Mouse (Mus musculus) myocyte (in vitro differentiated cells): Measurements from ENCODE around the gene Cfd. TPM values are rescaled to one million over a fixed set of nuclear protein-coding genes. Genes with fewer than 3 reads are reported as not detected.

Source experiments
- H3K27me3 ChIP-seq: one replicate; pipeline ENCODE4 v1.6.1; 2011; ENCODE audit not compliant: control insufficient read depth, insufficient read depth, insufficient read length
- H3K36me3 ChIP-seq: one replicate; pipeline ENCODE4 v1.6.1; 2011; ENCODE audit not compliant: control insufficient read depth, insufficient read depth
- H3K4me2 ChIP-seq: one replicate; pipeline ENCODE4 v1.6.1; 2011; ENCODE audit warnings: low read depth, control low read depth
- H3K4me3 ChIP-seq: one replicate; pipeline ENCODE4 v1.5.1; 2011; ENCODE audit warnings: mild to moderate bottlenecking, control low read depth, moderate library complexity
- H3K79me2 ChIP-seq: one replicate; pipeline ENCODE4 v1.6.1; 2011; ENCODE audit not compliant: control insufficient read depth, insufficient read depth
- H3ac ChIP-seq: one replicate; pipeline ENCODE4 v1.6.1; 2011; ENCODE audit not compliant: control insufficient read depth, insufficient read length
- CEBPB ChIP-seq: IDR thresholded peaks from 2 replicates; pipeline ENCODE4 v1.6.1; 2011; ENCODE audit warnings: mild to moderate bottlenecking, moderate library complexity; ENCODE audit not compliant: poor library complexity, insufficient read depth, severe bottlenecking
- E2F4 ChIP-seq: IDR thresholded peaks from one replicate; pipeline ENCODE4 v1.6.1; 2011; ENCODE audit warnings: mild to moderate bottlenecking, control low read depth, moderate library complexity; ENCODE audit not compliant: insufficient read depth
- MAX ChIP-seq: IDR thresholded peaks from one replicate; pipeline ENCODE4 v1.6.1; 2011; ENCODE audit warnings: low read depth, mild to moderate bottlenecking, control low read depth
- MYOD1 ChIP-seq, 3 experiments: IDR thresholded peaks; one replicate each; pipeline ENCODE4 v1.6.1; 2011; ENCODE audit warnings: control low read depth in 2 of 3, low read depth in 2 of 3, mild to moderate bottlenecking in 2 of 3, moderate library complexity in 1 of 3; ENCODE audit not compliant: insufficient read length in 2 of 3, control insufficient read depth in 1 of 3
- MYOG ChIP-seq, 3 experiments: IDR thresholded peaks; one replicate each; pipeline ENCODE4 v1.6.1; 2011; ENCODE audit warnings: control low read depth in 2 of 3, low read depth in 2 of 3, mild to moderate bottlenecking in 2 of 3; ENCODE audit not compliant: insufficient read length in 2 of 3, control insufficient read depth in 1 of 3, insufficient read depth in 1 of 3
- POLR2A ChIP-seq: IDR thresholded peaks from one replicate; pipeline ENCODE4 v1.6.1; 2011; ENCODE audit warnings: low read depth, mild to moderate bottlenecking, control low read depth, moderate library complexity; ENCODE audit not compliant: insufficient read length
- POLR2AphosphoS2 ChIP-seq: IDR thresholded peaks from one replicate; pipeline ENCODE4 v1.6.1; 2011; ENCODE audit warnings: low read depth, control low read depth; ENCODE audit not compliant: insufficient read length
- REST ChIP-seq: IDR thresholded peaks from one replicate; pipeline ENCODE4 v1.6.1; 2011; ENCODE audit warnings: mild to moderate bottlenecking, control low read depth, moderate library complexity; ENCODE audit not compliant: insufficient read depth, insufficient read length
- SRF ChIP-seq: IDR thresholded peaks from one replicate; pipeline ENCODE4 v1.6.1; 2011; ENCODE audit warnings: low read depth; ENCODE audit not compliant: control insufficient read depth, insufficient read length
- TCF12 ChIP-seq: IDR thresholded peaks from one replicate; pipeline ENCODE4 v1.6.1; 2011; ENCODE audit warnings: mild to moderate bottlenecking, control low read depth; ENCODE audit not compliant: poor library complexity, insufficient read depth, severe bottlenecking
- TCF3 ChIP-seq: IDR thresholded peaks from one replicate; pipeline ENCODE4 v1.6.1; 2011; ENCODE audit warnings: low read depth, control low read depth; ENCODE audit not compliant: insufficient read length
- USF1 ChIP-seq: IDR thresholded peaks from one replicate; pipeline ENCODE4 v1.6.1; 2011; ENCODE audit warnings: low read depth, mild to moderate bottlenecking, control low read depth, moderate library complexity
- polyA plus RNA-seq: library from polyadenylated mRNA; unstranded; fragments of >200 nt; fragmentation: generic; extraction: Trizol; gene quantifications from one replicate; pipeline ENCODE4 v1.2.1, GENCODE M21; 2012; ENCODE audit warnings: missing spikeins

Gene Cfd
- polyA plus RNA-seq, 1 experiment: not detected

DNA sequence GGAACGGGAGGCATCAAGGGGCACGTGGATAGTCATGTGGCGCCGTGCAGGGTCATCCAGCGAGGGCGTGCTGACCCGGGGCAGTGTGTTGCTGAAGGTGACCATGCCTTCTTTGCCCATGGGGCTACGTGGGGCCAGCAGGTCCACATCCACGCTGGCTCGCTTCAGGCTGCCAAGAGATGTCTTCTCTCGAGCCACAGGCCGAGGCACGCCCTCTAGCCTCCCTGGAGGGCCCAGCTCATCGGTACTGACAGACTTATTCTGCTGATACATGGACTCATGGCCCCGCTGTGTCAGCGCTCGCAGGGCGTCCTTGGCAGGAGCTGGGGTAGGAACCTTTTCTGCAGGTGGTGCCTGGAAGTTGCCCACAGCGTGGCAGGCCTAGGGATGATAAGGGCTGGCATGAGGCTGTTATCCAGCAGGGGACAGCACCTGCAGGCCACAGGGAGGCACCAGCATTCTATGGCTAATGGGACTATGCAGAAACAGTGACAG is 24.8 kb upstream of the Cfd start:
- H3K79me2 ChIP-seq: peaks cover 5% of the 10 kb centered on the region
- no peak overlapping the region for H3K4me2 ChIP-seq
- H3ac ChIP-seq: no peak overlapping the region
- H3K27me3 ChIP-seq: no peaks in the 10 kb centered on the region
- no peak for TF ChIP-seq TCF12
- no peak for TF ChIP-seq REST
- peak; percentile 64 for TF ChIP-seq POLR2A
- no peak for TF ChIP-seq CEBPB
- TF ChIP-seq TCF3: no peak
- no peak for TF ChIP-seq MYOG (IDR thresholded peaks at IDR 0.05; ENCODE audit: control insufficient read depth in 1 of 3, insufficient read depth in 1 of 3, insufficient read length in 2 of 3, low read depth in 2 of 3)
- TF ChIP-seq POLR2AphosphoS2: peak; percentile 85
- no peak for TF ChIP-seq E2F4
- H3K36me3 ChIP-seq: peaks cover 28% of the 10 kb centered on the region
- H3K4me3 ChIP-seq: no peak overlapping the region

DNA sequence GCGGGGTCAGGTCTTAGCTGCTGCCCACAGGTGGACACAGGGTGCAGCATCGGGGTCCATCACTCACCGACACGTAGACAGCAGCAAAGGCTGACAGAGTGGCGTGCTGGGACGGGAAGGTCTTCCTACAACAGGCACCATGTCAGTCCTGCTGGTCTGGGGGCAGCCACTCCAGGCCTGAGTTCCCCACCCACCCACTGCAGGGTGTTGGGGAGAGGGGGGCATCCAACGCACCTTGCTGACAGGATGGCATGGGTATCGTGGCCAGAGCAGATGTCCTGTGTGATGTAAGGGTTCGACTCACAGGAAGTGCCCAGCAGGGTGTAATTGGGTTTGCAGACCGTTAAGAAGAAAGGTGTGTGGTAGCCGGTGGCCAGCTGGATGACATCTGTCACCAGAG is 24.1 kb upstream of the Cfd start:
- Histone ChIP-seq H3K27me3 (no peaks in the 10 kb centered on the region), H3K36me3 (peaks cover 20% of the 10 kb centered on the region), H3K4me3 (no peak overlapping the region)

DNA sequence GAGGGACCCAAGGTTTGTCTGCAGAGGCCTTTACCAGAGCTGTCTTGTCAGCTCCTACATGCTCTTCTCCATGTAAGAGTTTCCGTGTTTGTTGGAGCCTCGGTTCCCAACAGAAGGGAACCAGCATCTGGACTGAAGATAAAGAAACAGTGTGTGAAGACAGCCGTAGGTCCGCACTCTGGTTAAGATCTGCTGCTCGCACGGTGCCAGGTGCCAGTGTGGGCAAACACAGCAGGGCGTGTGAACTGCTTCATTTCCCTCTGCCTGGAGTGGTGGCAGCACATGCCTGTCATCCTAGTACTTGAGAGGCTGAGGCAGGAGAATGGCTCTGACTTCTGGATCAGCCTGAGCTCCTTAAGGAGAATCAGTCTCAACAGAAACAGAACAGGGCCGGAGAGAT is 18.8 kb upstream of the Cfd start:
- Histone ChIP-seq H3K4me2 (no peak overlapping the region), H3K79me2 (no peaks in the 10 kb centered on the region), H3K27me3 (no peaks in the 10 kb centered on the region), H3K36me3 (no peaks in the 10 kb centered on the region), H3ac (no peak overlapping the region), H3K4me3 (no peak overlapping the region)
- no peak for TF ChIP-seq MYOD1 (IDR thresholded peaks at IDR 0.05; ENCODE audit: control insufficient read depth in 1 of 3, insufficient read length in 2 of 3, low read depth in 2 of 3)
- TF ChIP-seq CEBPB: no peak
- TF ChIP-seq SRF: no peak
- TF ChIP-seq TCF12: no peak
- TF ChIP-seq POLR2AphosphoS2: no peak
- no peak for TF ChIP-seq MYOG (IDR thresholded peaks at IDR 0.05; ENCODE audit: control insufficient read depth in 1 of 3, insufficient read depth in 1 of 3, insufficient read length in 2 of 3, low read depth in 2 of 3)
- no peak for TF ChIP-seq POLR2A
- no peak for TF ChIP-seq MAX
- TF ChIP-seq USF1: no peak
- TF ChIP-seq TCF3: no peak
- no peak for TF ChIP-seq E2F4
- TF ChIP-seq REST: no peak

More for the DNA sequence above, 24.1 kb upstream of the Cfd start:
- H3ac ChIP-seq: no peak overlapping the region
- peaks cover 1% of the 10 kb centered on the region for H3K79me2 ChIP-seq
- no peak overlapping the region for H3K4me2 ChIP-seq
- TF ChIP-seq E2F4: no peak
- TF ChIP-seq REST: no peak
- peak; percentile 23 for TF ChIP-seq POLR2AphosphoS2
- TF ChIP-seq CEBPB: no peak
- no peak for TF ChIP-seq MYOD1 (IDR thresholded peaks at IDR 0.05; ENCODE audit: control insufficient read depth in 1 of 3, insufficient read length in 2 of 3, low read depth in 2 of 3)

DNA sequence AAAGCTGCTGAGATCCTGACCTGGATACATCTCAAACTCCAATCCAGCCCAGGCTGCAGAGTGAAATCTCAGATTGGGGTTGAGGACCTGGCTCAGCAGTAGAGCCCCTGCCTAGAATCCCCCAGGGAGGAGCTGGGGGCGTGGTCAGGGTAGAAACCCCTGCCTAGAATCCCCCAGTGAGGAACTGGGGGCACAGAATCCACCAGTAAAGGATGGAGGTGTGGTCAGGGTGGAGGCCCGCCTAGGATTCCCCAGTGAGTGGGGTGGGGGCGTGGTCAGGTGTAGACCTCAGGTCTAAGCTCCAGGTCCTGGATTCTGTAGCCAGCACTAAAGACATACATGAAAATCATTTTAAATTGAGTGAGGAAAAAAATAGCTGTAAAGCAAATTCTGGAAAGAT is 17.8 kb upstream of the Cfd start:
- no peak overlapping the region for H3ac ChIP-seq
- no peaks in the 10 kb centered on the region for H3K79me2 ChIP-seq
- TF ChIP-seq MAX (no peak), CEBPB (no peak), E2F4 (no peak)
- H3K4me3 ChIP-seq: no peak overlapping the region
- no peaks in the 10 kb centered on the region for H3K27me3 ChIP-seq
- H3K4me2 ChIP-seq: no peak overlapping the region
- no peaks in the 10 kb centered on the region for H3K36me3 ChIP-seq

DNA sequence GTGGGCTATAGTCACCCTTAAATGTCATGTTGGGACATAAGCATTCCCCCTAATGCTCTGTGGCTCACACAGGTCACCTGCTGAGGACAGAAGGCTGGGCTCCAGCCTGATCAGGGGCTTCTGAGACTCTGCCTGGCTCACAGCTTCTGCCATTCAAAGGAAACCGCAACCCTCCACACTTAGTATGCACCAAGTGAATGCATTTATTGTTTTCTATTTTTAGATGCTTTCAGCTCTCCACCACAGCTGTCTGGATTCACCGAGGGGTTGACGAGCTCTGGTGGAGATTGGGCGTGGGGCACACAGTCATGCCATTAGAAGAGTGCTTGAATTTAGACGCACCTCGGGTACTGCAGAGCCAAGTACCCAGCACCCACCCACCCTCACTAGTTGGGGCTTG is 17.3 kb upstream of the Cfd start:
- H3K4me2 ChIP-seq: peak overlapping the region; percentile 92
- H3ac ChIP-seq: no peak overlapping the region
- no peaks in the 10 kb centered on the region for H3K79me2 ChIP-seq
- H3K36me3 ChIP-seq: no peaks in the 10 kb centered on the region
- TF ChIP-seq MYOG (IDR thresholded peaks at IDR 0.05; ENCODE audit: control insufficient read depth in 1 of 3, insufficient read depth in 1 of 3, insufficient read length in 2 of 3, low read depth in 2 of 3) (peak in 1 of 3 experiments; percentile 34), TCF3 (no peak), MYOD1 (IDR thresholded peaks at IDR 0.05; ENCODE audit: control insufficient read depth in 1 of 3, insufficient read length in 2 of 3, low read depth in 2 of 3) (peak in 1 of 3 experiments; percentile 17)
- H3K27me3 ChIP-seq: no peaks in the 10 kb centered on the region
- peak overlapping the region; percentile 12 for H3K4me3 ChIP-seq
